7 mouse cellular contexts compared by ENCODE assay signal in the genomic region with DNA sequence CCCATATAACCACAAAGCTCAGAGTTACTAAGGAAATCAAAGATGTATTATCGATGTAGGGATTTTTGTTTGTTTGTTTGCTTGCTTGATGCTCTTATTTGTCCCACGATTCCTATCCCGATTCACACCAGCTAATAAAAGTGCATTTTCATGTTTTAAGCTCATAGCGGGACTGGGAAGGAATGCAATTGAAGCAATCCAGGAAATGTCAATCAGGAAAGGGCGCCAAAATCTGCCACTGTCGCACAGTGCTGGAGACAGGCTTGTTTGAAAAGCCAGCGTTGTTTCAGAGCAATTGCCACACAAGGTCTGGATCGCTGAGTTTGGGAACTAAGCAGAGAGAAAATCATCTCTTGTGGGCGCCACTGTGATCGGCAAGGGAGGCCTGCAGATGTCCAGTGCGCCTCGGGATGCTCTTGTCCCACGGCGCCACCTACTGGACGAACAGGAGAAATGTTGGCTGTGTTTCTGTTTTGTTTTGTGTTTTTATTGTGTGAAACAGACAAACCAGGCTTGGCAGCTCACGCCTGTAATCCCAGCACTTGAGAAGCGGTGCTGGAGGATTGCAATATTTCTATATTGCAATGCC. TPM values are rescaled to one million over a fixed set of nuclear protein-coding genes. Genes with fewer than 3 reads are reported as not detected.
DNase-seq lines count a peak whose midpoint lies in the region; ATAC-seq lines count a peak whose summit lies in the region.

No protein-coding gene starts in this region.

- WGBS in midbrain, embryonic 11.5 days, result 2% methylated on average over 17 of the region's 17 CpGs

- H3K4me1 ChIP-seq in midbrain, embryonic 11.5 days (ENCODE audit: control insufficient read depth, insufficient read depth, low read length), result peaks cover 14% of the 10 kb centered on the region

- no peaks in the 10 kb centered on the region for H3K36me3 ChIP-seq in midbrain, embryonic 11.5 days (ENCODE audit: control insufficient read depth, insufficient read depth, low read length)

- H3K4me2 ChIP-seq in midbrain, embryonic 11.5 days, result peak overlapping the region; percentile 49

- H3K27ac ChIP-seq in midbrain, embryonic 11.5 days (ENCODE audit: low read depth, low read length), result no peak overlapping the region

- H3K9me3 ChIP-seq in midbrain, embryonic 11.5 days (ENCODE audit: control insufficient read depth, low read length), result no peaks in the 10 kb centered on the region

- H3K27me3 ChIP-seq in midbrain, embryonic 11.5 days (ENCODE audit: control insufficient read depth, insufficient read depth, low read length), result 0 out of 2 replicates have a peak, but pooled peaks cover 1% of the 10 kb centered on the region

- ATAC-seq in midbrain, embryonic 11.5 days (ENCODE audit: low FRiP score), result peak; percentile 45

- peak; percentile 71 to 80 for DNase-seq in adrenal gland, adult 18-20 months (ENCODE audit: low spot score in 2 of 2)
- DNase-seq in embryo, embryonic 10 days (ENCODE audit: low spot score), result peak; percentile 91
- DNase-seq in gastrocnemius, postnatal 4 days (ENCODE audit: low spot score in 2 of 2), result peak; percentile 64 to 71
- DNase-seq in kidney, adult 11 months, result peak; percentile 33
- peak; percentile 82 for DNase-seq in left cerebral cortex, postnatal 4 days
- DNase-seq in midbrain, embryonic 11.5 days (ENCODE audit: low spot score, missing footprints), result peak; percentile 96
- peak; percentile 52 for DNase-seq in skeletal muscle tissue, adult 2 months (ENCODE audit: low read depth, low spot score)

- peak overlapping the region; percentile 17; the same call in 1 of the 2 replicates for H3K4me3 ChIP-seq in midbrain, embryonic 11.5 days (ENCODE audit: low read depth, low read length)

- intact Hi-C loops in left cerebral cortex, postnatal 4 days (cut with DNase I), result no loop called here

- peak overlapping the region; percentile 64 for H3K9ac ChIP-seq in midbrain, embryonic 11.5 days (ENCODE audit: low read length)

RNA-seq across cellular contexts. Expression of a gene that starts 26.3 kb away (rescaled TPM):
- under 1 TPM; 0.36 to 0.38 TPM for total RNA-seq in adrenal gland, adult 18-20 months (2021)
- 1 to 10 TPM; 4.9 to 5.1 TPM for total RNA-seq in gastrocnemius, postnatal 4 days (2021)
- total RNA-seq in left cerebral cortex, postnatal 4 days (2021), result 10 to 100 TPM; 10.9 to 13.6 TPM
- polyA plus RNA-seq in midbrain, embryonic 11.5 days (2014; fragmentation: Nextera tagmentation; extraction: Ambion mirVana), result 2.4 and 2.7 TPM in 2 replicates

Comparison
In these comparisons a context has a peak if more than half of its experiments do, and no peak if none do; other contexts are left out.
1. DNase-seq: peak in every context shown above with its lines; median percentile 96 in midbrain, embryonic 11.5 days; 91 in embryo, embryonic 10 days; 82 in left cerebral cortex, postnatal 4 days; 76 in adrenal gland, adult 18-20 months; 68 in gastrocnemius, postnatal 4 days; 52 in skeletal muscle tissue, adult 2 months; 33 in kidney, adult 11 months.
2. RNA of a gene that starts 26.3 kb away (total RNA-seq): 10.9 to 13.6 TPM in left cerebral cortex, postnatal 4 days and 4.9 to 5.1 TPM in gastrocnemius, postnatal 4 days; 0.36 to 0.38 TPM in adrenal gland, adult 18-20 months; every median in the first group is over 4 times any median in the second.